In genomic region chr9:86857626-86858025, GRCm38 (mm10) we compare ENCODE assay signal across 24 mouse cellular contexts. TPM values are rescaled to one million over a fixed set of nuclear protein-coding genes. Genes with fewer than 3 reads are reported as not detected.
"Had no signal": no experiment of that assay in that cellular context is flagged by ENCODE, and none has a peak within 500 bp of the region (broad histone marks: within the 10 kb centered on the region; RNA-seq: fewer than 3 reads in every experiment).

No protein-coding gene starts in this region.

- H3K4me1 ChIP-seq: hindbrain, embryonic 13.5 days; hindbrain, embryonic 15.5 days; kidney, embryonic 15.5 days; limb, embryonic 13.5 days; limb, embryonic 15.5 days had no signal

- H3K4me3 ChIP-seq: heart, adult 2 months; heart, embryonic 13.5 days; heart, embryonic 15.5 days; hindbrain, embryonic 13.5 days; hindbrain, embryonic 15.5 days; kidney, embryonic 15.5 days; limb, embryonic 13.5 days; limb, embryonic 15.5 days had no signal

- DNase-seq: gastrocnemius, postnatal 14 days; gastrocnemius, postnatal 36 days; heart, adult 2 months; heart, postnatal 14 days; heart, postnatal 36 days; kidney, adult 11 months; kidney, adult 2 months; kidney, adult 9 months; kidney, postnatal 14 days; kidney, postnatal 36 days; layer of hippocampus, adult 9-11 months; layer of hippocampus, postnatal 36 days; left cerebral cortex, postnatal 4 days had no signal

- H3K27ac ChIP-seq: heart, adult 2 months; heart, embryonic 13.5 days; heart, embryonic 15.5 days; hindbrain, embryonic 13.5 days; hindbrain, embryonic 15.5 days; hindbrain, postnatal 0 days; kidney, embryonic 15.5 days; kidney, postnatal 0 days; limb, embryonic 13.5 days; limb, embryonic 15.5 days had no signal

RNA-seq across cellular contexts. Expression of gene Snap91, which starts 22.8 kb away (rescaled TPM):
- total RNA-seq: hematopoietic stem cell, adult 5-6 weeks had no signal
- polyA plus RNA-seq: liver, adult 2 months had no signal
